27 mouse cellular contexts compared by ENCODE assay signal in the genomic region with DNA sequence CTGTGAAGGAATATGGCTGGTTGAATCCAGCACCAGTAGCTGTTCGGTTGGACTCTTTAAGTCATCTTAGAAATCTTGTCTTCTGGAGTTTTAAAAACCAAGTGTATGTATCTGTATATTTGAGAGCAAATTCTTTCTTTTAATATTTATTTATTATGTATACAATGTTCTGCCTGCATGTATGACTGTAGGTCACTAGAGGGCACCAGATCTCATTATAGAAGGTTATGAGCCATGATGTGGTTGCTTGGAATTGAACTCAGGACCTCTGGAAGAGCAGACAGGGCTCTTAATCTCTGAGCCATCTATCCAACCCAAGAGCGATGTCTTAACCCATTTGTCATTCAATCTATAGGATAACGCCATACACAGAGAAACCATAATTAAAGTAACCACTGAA.
DNase-seq lines count a peak whose midpoint lies in the region; ATAC-seq and TF ChIP-seq lines count a peak whose summit lies in the region.
"Had no signal": no experiment of that assay in that cellular context is flagged by ENCODE, and none has a peak within 500 bp of the region (broad histone marks: within the 10 kb centered on the region; RNA-seq: fewer than 3 reads in every experiment).

No protein-coding gene starts in this region.

- H3K4me2 ChIP-seq in hindbrain, embryonic 14.5 days (replicated peaks) = no peak overlapping the region
- no peak overlapping the region for H3K4me2 ChIP-seq in liver, postnatal 0 days (ENCODE audit: low read depth, low read length)
- H3K4me2 ChIP-seq in liver, embryonic 11.5 days = no peak overlapping the region
- no peak overlapping the region for H3K4me2 ChIP-seq in CH12.LX (ENCODE audit: insufficient read depth, low read depth, poor library complexity, severe bottlenecking)
- H3K4me2 ChIP-seq: heart, embryonic 12.5 days; hindbrain, embryonic 12.5 days; limb, embryonic 15.5 days; liver, embryonic 15.5 days; midbrain, embryonic 13.5 days; neural tube, embryonic 13.5 days had no signal

- dilution Hi-C loops in CH12.LX (cut with MboI; ENCODE audit: extremely low pct_ligation_motif_present, extremely low pct_unique_long_range_greater_than_20kb, low sequenced_read_pairs) = no loop called here

- WGBS in hindbrain, embryonic 14.5 days = 88% methylated on average over 3 of the region's 3 CpGs
- 92% methylated on average over 3 of the region's 3 CpGs for WGBS in hindbrain, embryonic 10.5 days
- 79% methylated on average over 3 of the region's 3 CpGs for WGBS in liver, postnatal 0 days (ENCODE audit: insufficient replicate concordance)
- WGBS in liver, embryonic 11.5 days = 83% methylated on average over 3 of the region's 3 CpGs

- no peaks in the 10 kb centered on the region for H3K36me3 ChIP-seq in hindbrain, embryonic 14.5 days (replicated peaks; ENCODE audit: control insufficient read depth, insufficient read depth)
- no peaks in the 10 kb centered on the region for H3K36me3 ChIP-seq in hindbrain, embryonic 10.5 days
- no peaks in the 10 kb centered on the region for H3K36me3 ChIP-seq in liver, postnatal 0 days (replicated peaks; ENCODE audit: insufficient read depth, low read length)
- no peaks in the 10 kb centered on the region for H3K36me3 ChIP-seq in liver, embryonic 11.5 days (ENCODE audit: control insufficient read depth, insufficient read depth, low read length)
- H3K36me3 ChIP-seq in CH12.LX (replicated peaks in 1 of 2; ENCODE audit: control insufficient read depth in 1 of 2, insufficient read depth in 1 of 2, low read length in 1 of 2) = no peaks in the 10 kb centered on the region
- H3K36me3 ChIP-seq: heart, embryonic 12.5 days; hindbrain, embryonic 12.5 days; limb, embryonic 15.5 days; liver, embryonic 15.5 days; midbrain, embryonic 13.5 days; neural tube, embryonic 13.5 days had no signal

- peak; percentile 26 for TF ChIP-seq CTCF in liver, postnatal 0 days (IDR thresholded peaks at IDR 0.05; ENCODE audit: low read depth)
- peak in 1 of 2 experiments; percentile 54; a peak in 2 of 4 replicates for TF ChIP-seq CTCF in CH12.LX (conservative IDR thresholded peaks at IDR 0.05 in 1 of 2, IDR thresholded peaks at IDR 0.05 in 1 of 2; ENCODE audit: low read depth in 2 of 2, low read length in 2 of 2)

- peaks cover 5% of the 10 kb centered on the region; the same call in 1 of the 2 replicates for H3K4me1 ChIP-seq in hindbrain, embryonic 14.5 days (replicated peaks; ENCODE audit: control insufficient read depth, insufficient read depth, low read length)
- H3K4me1 ChIP-seq in hindbrain, embryonic 10.5 days (replicated peaks) = no peaks in the 10 kb centered on the region
- no peaks in the 10 kb centered on the region for H3K4me1 ChIP-seq in liver, postnatal 0 days (ENCODE audit: insufficient read depth)
- H3K4me1 ChIP-seq in liver, embryonic 11.5 days (replicated peaks; ENCODE audit: control insufficient read depth, insufficient read depth, low read length) = no peaks in the 10 kb centered on the region
- peaks cover 0 to 9% of the 10 kb centered on the region in 2 experiments; a peak in 1 of 4 replicates for H3K4me1 ChIP-seq in CH12.LX (ENCODE audit: control insufficient read depth in 1 of 2, insufficient read depth in 2 of 2)
- H3K4me1 ChIP-seq: heart, embryonic 12.5 days; hindbrain, embryonic 12.5 days; limb, embryonic 15.5 days; liver, embryonic 15.5 days; midbrain, embryonic 13.5 days had no signal

- ATAC-seq in hindbrain, embryonic 14.5 days (ENCODE audit: low FRiP score) = no peak
- no peak for ATAC-seq in liver, postnatal 0 days
- ATAC-seq in liver, embryonic 11.5 days (replicated peaks; ENCODE audit: low FRiP score) = no peak
- ATAC-seq in common myeloid progenitor, adult 5-6 weeks (replicated peaks; ENCODE audit: low read depth, poor library complexity, severe bottlenecking) = 0 out of 2 replicates have a peak, but pooled peaks have one; percentile 39
- ATAC-seq: forebrain, embryonic 14.5 days; inflammation-experienced regulatory T-cells, adult 6 months; midbrain, embryonic 13.5 days had no signal

- TF ChIP-seq EP300 in liver, postnatal 0 days (IDR thresholded peaks at IDR 0.05; ENCODE audit: low read depth) = no peak
- no peak for TF ChIP-seq EP300 in CH12.LX (IDR thresholded peaks at IDR 0.05; ENCODE audit: low read length)

- in situ Hi-C loops in CH12.LX (cut with MboI; ENCODE audit: low pct_ligation_motif_present, low pct_unique_long_range_greater_than_20kb, low sequenced_read_pairs) = loop anchor here (25.0 kb wide), 1 partner anchor 251 kb away; no protein-coding TSS in a partner anchor

- H3K27me3 ChIP-seq in hindbrain, embryonic 14.5 days (ENCODE audit: control insufficient read depth, insufficient read depth, low read length) = no peaks in the 10 kb centered on the region
- H3K27me3 ChIP-seq in hindbrain, embryonic 10.5 days (ENCODE audit: insufficient read depth, poor library complexity, severe bottlenecking) = no peaks in the 10 kb centered on the region
- no peaks in the 10 kb centered on the region for H3K27me3 ChIP-seq in liver, postnatal 0 days (ENCODE audit: insufficient read depth, low read length)
- no peaks in the 10 kb centered on the region for H3K27me3 ChIP-seq in liver, embryonic 11.5 days (replicated peaks; ENCODE audit: control insufficient read depth, insufficient read depth, low read length)
- H3K27me3 ChIP-seq in CH12.LX (replicated peaks) = no peaks in the 10 kb centered on the region
- H3K27me3 ChIP-seq: heart, embryonic 12.5 days; hindbrain, embryonic 12.5 days; limb, embryonic 15.5 days; liver, embryonic 15.5 days; midbrain, embryonic 13.5 days; neural tube, embryonic 13.5 days had no signal

- intact Hi-C loops in left cerebral cortex, postnatal 4 days (cut with DNase I) = loop anchor here (10.0 kb wide), 1 partner anchor 129 kb away; no protein-coding TSS in a partner anchor

- H3K9me3 ChIP-seq in hindbrain, embryonic 14.5 days (ENCODE audit: control insufficient read depth, low read length) = no peaks in the 10 kb centered on the region
- no peaks in the 10 kb centered on the region for H3K9me3 ChIP-seq in hindbrain, embryonic 10.5 days
- no peaks in the 10 kb centered on the region for H3K9me3 ChIP-seq in liver, postnatal 0 days (ENCODE audit: low read length)
- no peaks in the 10 kb centered on the region for H3K9me3 ChIP-seq in liver, embryonic 11.5 days (ENCODE audit: control insufficient read depth, low read length)
- no peaks in the 10 kb centered on the region for H3K9me3 ChIP-seq in CH12.LX (replicated peaks; ENCODE audit: low read length)
- H3K9me3 ChIP-seq: heart, embryonic 12.5 days; hindbrain, embryonic 12.5 days; limb, embryonic 15.5 days; liver, embryonic 15.5 days; midbrain, embryonic 13.5 days; neural tube, embryonic 13.5 days had no signal

- H3K4me3 ChIP-seq in hindbrain, embryonic 14.5 days (replicated peaks; ENCODE audit: low read length) = no peak overlapping the region
- no peak overlapping the region for H3K4me3 ChIP-seq in hindbrain, embryonic 10.5 days
- H3K4me3 ChIP-seq in liver, postnatal 0 days (ENCODE audit: low read depth, low read length) = no peak overlapping the region
- no peak overlapping the region for H3K4me3 ChIP-seq in liver, embryonic 11.5 days (ENCODE audit: low read depth, low read length)
- H3K4me3 ChIP-seq in CH12.LX (replicated peaks in 1 of 3; ENCODE audit: low read depth in 2 of 3, low read length in 2 of 3, poor library complexity in 1 of 3) = no peak overlapping the region
- H3K4me3 ChIP-seq: heart, embryonic 12.5 days; hindbrain, embryonic 12.5 days; limb, embryonic 15.5 days; liver, embryonic 15.5 days; midbrain, embryonic 13.5 days; neural tube, embryonic 13.5 days had no signal

- H3K27ac ChIP-seq in hindbrain, embryonic 14.5 days = 0 out of 2 replicates have a peak overlapping the region, but pooled peaks have one; percentile 4
- no peak overlapping the region for H3K27ac ChIP-seq in hindbrain, embryonic 10.5 days
- no peak overlapping the region for H3K27ac ChIP-seq in liver, postnatal 0 days (ENCODE audit: low read depth)
- no peak overlapping the region for H3K27ac ChIP-seq in liver, embryonic 11.5 days (ENCODE audit: low read depth, low read length)
- no peak overlapping the region for H3K27ac ChIP-seq in CH12.LX (ENCODE audit: insufficient read depth, low read depth)
- H3K27ac ChIP-seq: hindbrain, embryonic 12.5 days; limb, embryonic 15.5 days; liver, embryonic 15.5 days had no signal

- no peak for TF ChIP-seq POLR2A in CH12.LX (IDR thresholded peaks at IDR 0.05; ENCODE audit: low read depth, low read length)

- H3K9ac ChIP-seq in hindbrain, embryonic 14.5 days = no peak overlapping the region
- H3K9ac ChIP-seq in liver, postnatal 0 days (replicated peaks) = no peak overlapping the region
- H3K9ac ChIP-seq in liver, embryonic 11.5 days (ENCODE audit: low read depth, low read length) = no peak overlapping the region
- H3K9ac ChIP-seq in CH12.LX (ENCODE audit: insufficient read depth, low read depth) = no peak overlapping the region
- H3K9ac ChIP-seq: heart, embryonic 12.5 days; hindbrain, embryonic 12.5 days; limb, embryonic 15.5 days; liver, embryonic 15.5 days; midbrain, embryonic 13.5 days; neural tube, embryonic 13.5 days had no signal

- H3K79me2 ChIP-seq in CH12.LX (replicated peaks; ENCODE audit: control insufficient read depth, extremely low read depth, insufficient read depth, poor library complexity, severe bottlenecking) = no peaks in the 10 kb centered on the region

- no peak for DNase-seq in hindbrain, embryonic 14.5 days (ENCODE audit: low spot score)
- no peak for DNase-seq in hindbrain, embryonic 10.5 days (ENCODE audit: low spot score)
- DNase-seq in liver, postnatal 0 days = no peak
- DNase-seq in liver, embryonic 11.5 days (ENCODE audit: low spot score) = no peak
- peak; percentile 6 for DNase-seq in CH12.LX (ENCODE audit: extremely low read depth)
- DNase-seq in left cerebral cortex, postnatal 4 days = no peak
- DNase-seq: adrenal gland, adult 8-10 months; cerebellum, adult 18-20 months; cerebellum, postnatal 25 days; embryo, embryonic 11 days; heart, postnatal 10 days; kidney, adult 9 months; kidney, postnatal 25 days; lung, postnatal 10 days; retina, postnatal 1 day; right cerebral cortex, postnatal 25 days; spleen, adult 18-20 months; thymus, postnatal 14 days had no signal

- peak; percentile 36 for TF ChIP-seq RAD21 in CH12.LX (IDR thresholded peaks at IDR 0.05; ENCODE audit: low read depth, low read length)

TF ChIP-seq in CH12.LX, 34 proteins besides CTCF, POLR2A, EP300 and RAD21 (continues in another document):
- no peak for TF ChIP-seq E2F4 (IDR thresholded peaks at IDR 0.05; ENCODE audit: insufficient replicate concordance, low read depth, low read length)
- TF ChIP-seq MXI1 (IDR thresholded peaks at IDR 0.05; ENCODE audit: low read depth, low read length) = no peak
- TF ChIP-seq ZNF384 (IDR thresholded peaks at IDR 0.05; ENCODE audit: low read depth, low read length) = no peak
- no peak for TF ChIP-seq ZC3H11A (IDR thresholded peaks at IDR 0.05; ENCODE audit: low read depth, low read length)
- no peak for TF ChIP-seq HCFC1 (IDR thresholded peaks at IDR 0.05; ENCODE audit: low read depth, low read length)
- no peak for TF ChIP-seq KAT2A (IDR thresholded peaks at IDR 0.05; ENCODE audit: insufficient replicate concordance, low read length)
- no peak for TF ChIP-seq ELF1 (IDR thresholded peaks at IDR 0.05; ENCODE audit: low read depth, low read length)
- TF ChIP-seq USF2 (conservative IDR thresholded peaks at IDR 0.05; ENCODE audit: low read depth, low read length) = no peak
- no peak for TF ChIP-seq ETS1 (conservative IDR thresholded peaks at IDR 0.05; ENCODE audit: low read depth, low read length)
